Mouse (Mus musculus): ENCODE data around the gene Shisa4.

DNA sequence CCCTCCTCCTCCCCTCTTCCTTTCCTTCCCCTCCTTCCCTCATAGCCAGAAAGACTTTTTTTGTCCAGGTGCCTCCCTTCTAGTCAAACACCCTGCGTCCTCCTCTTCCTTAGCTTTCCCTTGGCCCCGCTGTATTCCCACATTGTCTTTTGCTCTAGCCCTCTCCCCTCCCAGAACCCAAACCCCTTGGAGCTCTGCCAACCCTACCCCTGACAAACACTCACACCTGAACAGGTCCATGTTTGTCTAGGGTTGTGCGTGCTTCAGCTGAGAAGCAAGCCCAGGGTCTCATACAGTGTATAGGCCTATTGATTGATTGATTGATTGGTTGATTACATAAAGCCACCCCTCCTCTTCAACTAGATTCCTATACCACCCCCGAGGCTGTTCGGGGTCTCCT lies 5.6 kb downstream of the Shisa4 start:
- TF ChIP-seq CTCF (IDR thresholded peaks at IDR 0.05; ENCODE audit: control insufficient read depth, insufficient read depth, insufficient replicate concordance, low read depth, low read length), result no peak
- no peak for TF ChIP-seq POLR2A (IDR thresholded peaks at IDR 0.05; ENCODE audit: control insufficient read depth, low read depth, low read length)
